Mouse (Mus musculus) left cerebral cortex, adult 9 months (tissue): ENCODE data around the gene Bin2.
A peak's percentile ranks its signal among the peaks of the same experiment; 100 is the strongest.

Source experiments
- DNase-seq, 2 experiments: peaks; one replicate each; pipeline ENCODE4 v3.0.0; 2022; ENCODE audit warnings: low spot score in 2 of 2

Gene Bin2

DNA sequence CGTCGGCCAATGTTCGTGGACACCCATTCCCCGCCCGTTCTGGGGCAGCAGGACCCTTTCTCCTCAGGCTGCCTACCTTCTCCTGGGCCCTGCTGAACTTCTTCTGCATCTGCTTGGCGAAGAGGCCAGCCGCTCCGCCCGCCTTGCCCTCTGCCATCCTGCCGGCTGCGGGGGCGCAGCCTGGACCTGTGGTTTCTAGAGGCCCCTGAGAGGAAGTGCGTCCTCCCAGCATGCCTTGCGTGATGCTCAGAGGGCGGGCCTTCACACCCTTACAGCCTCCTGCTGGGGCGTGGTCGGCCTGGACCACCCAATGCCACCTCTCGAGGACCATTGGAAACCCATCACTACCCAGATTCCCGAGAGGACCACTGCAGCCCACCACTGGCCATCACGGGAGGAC is at the start of gene Bin2:
Gene Bin2 (minus strand): TSS at position 217 of the 400 bp plus-strand sequence.
- no peak for DNase-seq

- no peak for DNase-seq
These were observed 49.2 kb upstream of the Bin2 start for GRCm38 (mm10) chr15:100718572-100718971.

GRCm38 (mm10) chr15:100717933-100718332 is 48.6 kb upstream of the Bin2 start:
- no peak for DNase-seq

- no peak for DNase-seq
These were observed 46.1 kb upstream of the Bin2 start for GRCm38 (mm10) chr15:100715399-100715993.

DNA sequence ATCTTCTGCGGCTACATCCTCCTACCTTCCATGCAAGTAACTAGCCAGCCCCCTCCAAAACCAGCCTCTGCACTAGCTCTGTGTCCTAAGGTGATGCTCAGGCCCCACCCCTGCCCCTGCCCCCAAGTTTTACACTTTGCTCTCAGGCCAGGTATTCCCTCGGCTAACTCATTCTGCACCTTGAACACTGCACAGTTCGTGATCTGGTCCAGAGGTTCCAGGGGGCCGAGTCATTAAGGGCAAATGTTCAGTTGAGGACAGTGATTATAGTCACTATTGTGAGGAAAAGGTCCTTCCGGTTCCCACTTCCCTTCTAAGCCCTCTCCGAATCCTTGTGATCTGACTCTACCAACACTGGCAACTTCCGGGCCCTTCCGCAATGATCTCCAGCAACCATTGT is 45.1 kb upstream of the Bin2 start:
- DNase-seq, result no peak

GRCm38 (mm10) chr15:100710838-100711237 is 41.5 kb upstream of the Bin2 start:
- DNase-seq, result no peak

DNA sequence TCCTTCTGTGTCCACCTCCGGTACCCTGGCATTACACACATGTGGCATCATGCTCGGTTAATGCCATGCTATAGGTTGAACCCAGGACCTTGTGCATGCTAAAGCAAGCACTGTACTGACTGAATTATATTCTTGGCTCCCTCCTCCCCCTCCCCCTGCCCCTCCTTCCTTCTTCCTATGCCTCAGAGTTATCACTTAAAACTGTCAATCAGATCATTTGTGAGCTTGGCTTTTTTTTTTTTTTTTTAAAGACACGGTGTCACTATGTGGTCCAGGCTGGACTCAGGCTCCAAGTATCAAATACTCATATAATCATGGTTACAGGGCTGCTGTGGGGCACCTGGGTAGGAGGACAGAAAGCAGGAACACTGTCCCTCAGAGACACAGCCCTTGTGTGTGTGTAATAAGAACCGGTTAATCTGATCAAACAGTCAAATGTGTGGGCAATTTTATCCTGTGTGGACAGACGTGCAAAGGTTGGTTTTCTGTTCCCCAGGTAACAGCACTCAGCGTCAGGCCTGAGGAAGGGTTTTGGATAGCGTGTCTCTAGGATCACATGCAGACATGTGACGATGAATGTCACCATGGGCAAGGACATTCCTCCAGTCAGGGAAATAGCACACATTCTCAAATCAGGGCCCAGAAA is 39.2 kb upstream of the Bin2 start:
- no peak for DNase-seq

- DNase-seq, result no peak
These were observed 36.9 kb upstream of the Bin2 start for GRCm38 (mm10) chr15:100706226-100706625.

DNA sequence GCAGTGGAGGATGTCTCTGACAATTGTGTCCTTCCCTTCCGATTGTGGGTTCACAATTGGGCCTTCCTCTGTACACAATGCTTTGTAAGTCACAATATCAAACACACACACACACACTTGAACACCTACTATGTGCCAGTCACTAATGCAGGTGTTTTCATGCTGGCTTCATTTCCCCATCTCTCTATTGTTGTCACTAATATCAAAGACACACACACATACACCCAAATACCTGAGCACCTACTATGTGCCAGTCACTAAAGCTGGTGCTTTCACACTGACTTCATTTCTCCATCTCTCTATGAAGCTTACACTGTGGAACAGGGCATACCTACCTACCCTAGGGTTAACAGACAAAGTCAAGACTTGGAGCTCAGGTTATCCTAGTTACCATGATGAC is 36.0 kb upstream of the Bin2 start:
- no peak for DNase-seq

DNA sequence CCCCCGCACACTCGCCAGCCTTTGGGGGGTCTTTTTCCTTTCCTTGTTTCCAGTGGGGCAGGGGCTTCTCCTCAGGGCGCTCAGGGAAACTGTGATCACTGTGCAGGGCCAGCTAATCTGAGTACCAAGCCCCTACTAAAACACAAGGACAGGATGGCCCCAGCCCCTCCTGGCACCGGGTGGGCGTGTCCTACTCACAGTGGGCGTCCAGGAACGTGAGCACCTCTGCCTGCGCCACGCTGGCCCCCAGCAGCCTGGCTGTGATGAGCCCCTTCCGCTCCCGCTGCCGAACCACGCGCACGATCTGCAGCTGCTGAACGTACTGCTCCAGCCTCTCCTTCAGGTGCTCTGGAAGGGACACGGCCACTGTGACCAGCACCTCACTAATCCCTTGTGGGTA is 34.6 kb upstream of the Bin2 start:
- no peak for DNase-seq

DNA sequence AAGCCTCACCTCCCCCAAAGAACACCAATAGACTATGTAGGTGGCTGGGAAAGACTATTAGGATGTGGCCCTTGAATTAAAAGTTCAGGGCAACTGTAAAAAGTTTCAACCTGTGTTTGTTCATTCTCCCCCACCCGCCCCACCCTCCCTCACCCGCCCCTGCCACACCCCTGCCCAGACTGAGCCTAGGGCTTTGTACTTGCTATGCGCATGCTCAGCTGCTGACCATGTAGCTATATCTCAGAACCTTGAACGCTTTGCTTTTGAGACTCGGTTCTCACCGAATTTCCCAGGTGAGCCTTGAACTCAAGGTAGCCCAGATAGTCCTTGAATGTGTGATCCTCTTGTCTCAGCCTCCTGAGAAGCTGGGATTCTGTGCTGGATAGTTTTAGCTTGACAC is 32.5 kb upstream of the Bin2 start:
- no peak for DNase-seq

GRCm38 (mm10) chr15:100701108-100701507 is 31.8 kb upstream of the Bin2 start:
- no peak for DNase-seq

- DNase-seq, result no peak
These were observed 31.1 kb upstream of the Bin2 start for GRCm38 (mm10) chr15:100700424-100700823.

DNA sequence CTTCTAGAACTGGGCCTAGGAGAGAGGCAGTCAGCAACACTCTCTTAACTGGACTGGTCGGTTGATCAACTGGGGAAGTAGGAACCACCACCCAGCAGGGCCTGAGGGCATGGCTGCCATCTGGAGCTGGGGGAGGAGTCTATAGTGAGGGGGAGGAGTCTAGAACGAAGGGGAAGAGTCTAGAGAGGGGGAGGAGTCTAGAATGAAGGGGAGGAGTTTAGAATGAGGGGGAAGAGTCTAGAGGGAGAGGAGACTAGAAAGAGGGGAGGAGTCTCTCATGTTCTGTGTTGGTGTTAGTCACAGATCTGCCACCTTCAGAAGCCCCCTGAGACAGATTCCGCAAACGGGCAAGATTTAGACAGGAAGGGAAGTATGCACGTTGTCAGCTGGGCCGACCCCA is 30.0 kb upstream of the Bin2 start:
- DNase-seq, result no peak

- DNase-seq, result no peak
These were observed 28.7 kb upstream of the Bin2 start for GRCm38 (mm10) chr15:100698078-100698477.

DNA sequence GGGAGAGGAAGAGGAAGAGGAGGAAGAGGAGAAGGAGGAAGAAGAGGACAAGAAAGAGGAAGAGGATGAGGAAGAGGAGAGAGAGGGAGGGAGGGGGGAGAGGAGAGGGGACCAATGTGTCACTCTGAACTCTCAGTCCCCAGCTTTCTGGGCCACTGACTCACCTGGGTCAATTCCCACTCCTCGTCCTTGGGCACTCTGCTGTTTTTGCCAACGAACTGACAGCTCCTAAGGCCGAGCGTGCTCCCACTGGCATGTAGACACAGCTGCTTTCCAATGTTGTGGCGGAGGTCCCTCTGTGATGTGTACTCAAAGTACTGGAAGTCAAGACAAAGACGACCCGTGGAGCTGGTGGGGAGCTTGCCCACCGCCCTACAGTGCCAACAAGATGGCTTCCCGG is 25.1 kb upstream of the Bin2 start:
- no peak for DNase-seq

DNA sequence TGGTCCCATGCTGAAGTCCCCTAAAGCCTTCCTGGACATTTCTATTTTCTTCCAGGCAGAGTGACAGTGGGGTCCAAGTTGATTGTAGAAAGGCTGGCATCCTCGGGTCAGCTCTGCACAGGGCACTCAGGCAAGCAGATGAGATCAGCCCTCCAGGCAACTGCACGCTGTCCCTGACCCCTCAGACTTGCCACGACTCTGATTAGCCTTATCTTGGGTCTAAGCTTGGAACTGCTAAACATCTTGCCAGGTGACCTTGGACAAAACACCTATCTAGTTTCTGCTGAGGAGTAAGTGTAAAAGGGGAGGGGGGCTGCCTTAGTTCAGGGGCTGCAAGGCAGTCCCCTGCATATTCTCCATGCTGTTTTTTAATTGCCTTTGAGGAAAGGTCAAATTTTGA is 22.6 kb upstream of the Bin2 start:
- no peak for DNase-seq

- no peak for DNase-seq
These were observed 18.1 kb upstream of the Bin2 start, which contains the start of gene Cela1 for GRCm38 (mm10) chr15:100687430-100687971. TSS of gene Cela1 (minus strand) at chr15:100687921.

DNA sequence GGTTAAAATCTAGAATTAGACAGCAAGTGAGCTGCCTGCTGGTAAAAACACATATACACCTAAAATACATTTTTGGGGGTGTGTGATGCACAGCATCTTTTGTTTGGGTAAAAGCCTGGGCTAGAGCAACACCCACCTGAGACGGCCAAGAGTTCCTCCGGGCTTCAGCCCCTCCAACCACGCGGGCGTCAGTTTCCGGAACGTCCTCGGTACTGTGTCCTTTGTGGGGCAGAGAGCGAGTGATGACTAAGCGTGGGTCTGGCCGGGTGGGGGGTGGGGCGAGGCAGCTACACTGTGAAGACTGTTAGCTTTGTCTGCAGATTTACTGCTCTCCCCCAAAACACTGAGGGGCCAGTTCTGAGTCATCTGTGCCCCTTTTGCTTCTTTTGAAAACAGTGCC is 17.6 kb upstream of the Bin2 start:
- DNase-seq, result peak in 1 of 2 experiments; percentile 49

- no peak for DNase-seq
These were observed 17.1 kb upstream of the Bin2 start for GRCm38 (mm10) chr15:100686434-100686833.

- DNase-seq, result no peak
These were observed 16.5 kb upstream of the Bin2 start for GRCm38 (mm10) chr15:100685849-100686248.

DNA sequence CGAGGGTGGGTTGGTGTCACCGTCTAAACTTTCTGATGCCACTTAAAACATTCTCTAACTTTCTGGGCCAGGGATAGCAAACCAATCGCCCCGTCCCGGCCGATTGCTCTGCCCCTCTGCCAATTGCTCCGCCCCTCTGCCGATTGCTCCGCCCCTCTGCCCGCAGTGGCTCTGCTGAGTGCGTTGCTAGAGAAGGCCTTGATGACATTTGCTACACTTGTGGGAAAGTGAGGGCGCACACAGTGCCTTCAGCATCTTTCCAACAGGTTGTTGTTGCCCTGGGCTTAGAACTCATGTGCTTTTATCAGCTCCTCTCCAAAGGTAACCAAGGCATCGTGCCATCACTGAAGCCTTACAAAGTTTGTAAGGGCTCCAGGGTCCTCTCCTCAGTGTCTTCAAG is 15.9 kb upstream of the Bin2 start:
- no peak for DNase-seq

DNA sequence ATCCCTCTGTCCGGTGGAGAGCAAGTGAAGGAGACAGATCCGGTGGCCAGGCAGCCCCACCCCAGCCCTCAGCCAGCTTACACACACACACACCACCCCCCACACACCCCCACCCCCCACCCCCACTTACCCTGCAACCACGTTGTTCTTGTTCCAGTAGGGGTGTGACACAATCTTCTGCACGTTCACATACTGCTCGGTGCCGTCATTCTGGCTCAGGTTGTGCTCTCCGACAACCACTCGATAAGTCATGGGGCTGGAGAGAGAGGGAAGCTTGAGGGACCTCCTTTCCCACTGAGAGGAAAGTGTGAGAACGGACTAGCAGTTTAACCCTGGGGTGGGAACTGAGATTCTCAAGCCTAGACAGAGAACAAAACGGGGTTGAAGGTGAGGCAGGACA is 15.1 kb upstream of the Bin2 start:
- DNase-seq, result no peak

DNA sequence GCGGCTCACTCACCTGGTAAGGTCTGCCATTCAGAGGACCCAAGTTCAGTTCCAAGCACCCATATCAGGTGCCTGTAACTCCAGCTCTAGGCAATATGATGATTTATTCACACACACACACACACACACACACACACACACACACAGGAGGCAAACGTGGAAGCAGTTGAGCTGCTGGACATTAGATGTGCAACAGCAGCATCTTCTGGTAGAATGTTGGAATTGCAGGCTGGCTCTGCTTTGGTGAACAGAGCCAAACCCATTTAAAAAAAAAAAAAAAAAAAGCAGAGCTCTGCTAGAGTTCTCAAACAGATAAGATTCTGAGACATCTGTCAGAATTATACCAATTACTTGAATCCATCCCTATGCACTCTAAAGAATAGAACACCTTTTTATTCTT is 13.7 kb upstream of the Bin2 start:
- peak in 1 of 2 experiments; percentile 86 for DNase-seq
